Mouse (Mus musculus) CD4-positive helper T cell, adult 2 months (primary cell): Measurements from ENCODE around the gene Atp5h.
A peak's percentile ranks its signal among the peaks of the same experiment; 100 is the strongest.
"Not testable (repeated sequence)": the region's sequence is repeated elsewhere in the genome, so short reads cannot be mapped to it uniquely, and the experiment has no call there.

ENCODE experiments used
- DNase-seq: peaks from one replicate; pipeline ENCODE4 v3.0.0-alpha.2; 2012; ENCODE audit warnings: low read depth, missing footprints, low spot score

Gene Atp5h

GRCm38 (mm10) chr11:115400126-115400525 lies 19.6 kb downstream of the Atp5h start:
- no peak for DNase-seq

GRCm38 (mm10) chr11:115398085-115398484 lies 21.7 kb downstream of the Atp5h start:
- no peak for DNase-seq

GRCm38 (mm10) chr11:115393721-115394325 lies 25.9 kb downstream of the Atp5h start:
- DNase-seq, result no peak

- DNase-seq, result no peak
Observed at GRCm38 (mm10) chr11:115391358-115391757, 28.4 kb downstream of the Atp5h start.

GRCm38 (mm10) chr11:115386859-115387258 lies 32.9 kb downstream of the Atp5h start:
- DNase-seq, result not testable (repeated sequence)

GRCm38 (mm10) chr11:115384587-115384986 lies 35.2 kb downstream of the Atp5h start:
- no peak for DNase-seq

- no peak for DNase-seq
Observed at GRCm38 (mm10) chr11:115383701-115384474, 35.9 kb downstream of the Atp5h start.

GRCm38 (mm10) chr11:115382891-115383290 lies 36.9 kb downstream of the Atp5h start:
- DNase-seq, result no peak

- DNase-seq, result peak; percentile 27
Observed at GRCm38 (mm10) chr11:115381743-115382539, 37.8 kb downstream of the Atp5h start, which contains the start of gene Cdr2l. Gene Cdr2l, plus strand, starts transcription at chr11:115381916.

- no peak for DNase-seq
Observed at GRCm38 (mm10) chr11:115381276-115381675, 38.5 kb downstream of the Atp5h start.

- no peak for DNase-seq
Observed at GRCm38 (mm10) chr11:115377854-115378253, 41.9 kb downstream of the Atp5h start.

GRCm38 (mm10) chr11:115377254-115377653 lies 42.5 kb downstream of the Atp5h start:
- DNase-seq, result no peak

GRCm38 (mm10) chr11:115376722-115377121 lies 43.0 kb downstream of the Atp5h start:
- DNase-seq, result no peak

GRCm38 (mm10) chr11:115374695-115375425 lies 44.9 kb downstream of the Atp5h start:
- DNase-seq, result no peak

- DNase-seq, result peak; percentile 25
Observed at GRCm38 (mm10) chr11:115373805-115374694, 45.7 kb downstream of the Atp5h start.

- no peak for DNase-seq
Observed at GRCm38 (mm10) chr11:115372737-115373136, 47.0 kb downstream of the Atp5h start.

- DNase-seq, result no peak
Observed at GRCm38 (mm10) chr11:115372015-115372414, 47.7 kb downstream of the Atp5h start.

GRCm38 (mm10) chr11:115371354-115371753 lies 48.4 kb downstream of the Atp5h start:
- no peak for DNase-seq

- no peak for DNase-seq
Observed at GRCm38 (mm10) chr11:115370368-115370767, 49.4 kb downstream of the Atp5h start.

GRCm38 (mm10) chr11:115367395-115367944 lies 52.3 kb downstream of the Atp5h start, which contains the start of gene Hid1:
Gene Hid1, minus strand, starts transcription at chr11:115367756.
- peak; percentile 87 for DNase-seq
